Mouse (Mus musculus) heart, postnatal 0 days (tissue): ENCODE measurements around the gene Serpine1.

ENCODE experiments used
- CTCF ChIP-seq: IDR thresholded peaks from 2 replicates; pipeline ENCODE4 v1.5.1; 2016; ENCODE audit warnings: antibody characterized with exemption, control low read depth, low read depth
- EP300 ChIP-seq: IDR thresholded peaks from 2 replicates; pipeline ENCODE4 v1.6.1; 2016; ENCODE audit warnings: antibody characterized with exemption, low read depth

DNA sequence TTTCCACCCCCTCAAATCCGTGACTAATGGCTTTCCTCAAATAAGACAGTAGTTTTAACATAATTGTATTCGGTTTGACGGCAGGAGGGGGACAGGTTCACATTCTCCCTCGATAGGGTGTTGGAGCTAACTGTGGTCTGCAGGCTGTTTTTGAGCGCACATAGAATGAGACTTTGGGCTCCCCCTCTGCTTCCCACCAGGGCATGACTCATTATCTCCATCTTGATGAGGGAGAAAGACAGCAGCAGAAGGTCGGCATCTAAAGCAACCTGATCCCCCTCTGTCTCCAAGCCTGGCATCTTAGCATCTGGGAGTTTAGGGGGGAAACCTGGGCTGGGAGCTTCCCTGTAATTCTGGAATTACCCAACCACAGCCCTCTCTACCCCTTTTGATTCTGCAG, 6.6 kb downstream of the Serpine1 start:
- TF ChIP-seq CTCF, result no peak
- TF ChIP-seq EP300, result no peak
